Mouse (Mus musculus) adrenal gland, postnatal 14 days (tissue): Measurements from ENCODE around the gene Tuba3a. TPM values are rescaled to one million over a fixed set of nuclear protein-coding genes. Genes with fewer than 3 reads are reported as not detected.

Experiments
- DNase-seq: peaks from one replicate; pipeline ENCODE4 v3.0.0; 2021; ENCODE audit warnings: mixed read lengths
- long read RNA-seq, 2 experiments: library from polyadenylated mRNA; stranded (forward); transcript quantifications; one replicate each; pipeline ENCODE4 v2.0.0; 2021
- total RNA-seq: library from RNA; stranded (reverse); gene quantifications from 2 replicates; pipeline ENCODE4 v1.2.3, GENCODE M21; 2021

Tuba3a gene
- total RNA-seq = not detected in 2 replicates
- long read RNA-seq, experiment 1 = 0 reads
- long read RNA-seq, experiment 2 = 0 reads

GRCm38 (mm10) chr6:125285890-125286289, at the start of gene Tuba3a:
TSS of gene Tuba3a (minus strand) at chr6:125286042.
- no peak for DNase-seq

- DNase-seq = no peak
These were observed 48.5 kb upstream of the Tuba3a start for GRCm38 (mm10) chr6:125334356-125334755.

GRCm38 (mm10) chr6:125333112-125333899, 47.5 kb upstream of the Tuba3a start:
- no peak for DNase-seq

GRCm38 (mm10) chr6:125330626-125331326, 44.9 kb upstream of the Tuba3a start:
- peak; percentile 97 for DNase-seq

- peak; percentile 77 for DNase-seq
These were observed 42.4 kb upstream of the Tuba3a start for GRCm38 (mm10) chr6:125328243-125328642.

- peak; percentile 61 for DNase-seq
These were observed 39.5 kb upstream of the Tuba3a start for GRCm38 (mm10) chr6:125325337-125325736.

GRCm38 (mm10) chr6:125323547-125323946, 37.7 kb upstream of the Tuba3a start:
- DNase-seq = no peak

GRCm38 (mm10) chr6:125322794-125323193, 37.0 kb upstream of the Tuba3a start:
- no peak for DNase-seq

GRCm38 (mm10) chr6:125321114-125321855, 35.4 kb upstream of the Tuba3a start:
- DNase-seq = no peak

- no peak for DNase-seq
These were observed 34.5 kb upstream of the Tuba3a start, which contains the start of gene Scnn1a for GRCm38 (mm10) chr6:125320323-125320722. TSS of gene Scnn1a (plus strand) at chr6:125320659.

GRCm38 (mm10) chr6:125319919-125320296, 34.1 kb upstream of the Tuba3a start:
- no peak for DNase-seq

GRCm38 (mm10) chr6:125318981-125319918, 33.4 kb upstream of the Tuba3a start:
- peak; percentile 81 for DNase-seq

- no peak for DNase-seq
These were observed 31.2 kb upstream of the Tuba3a start for GRCm38 (mm10) chr6:125317077-125317476.

- DNase-seq = no peak
These were observed 28.9 kb upstream of the Tuba3a start for GRCm38 (mm10) chr6:125314746-125315145.

- DNase-seq = no peak
These were observed 28.4 kb upstream of the Tuba3a start for GRCm38 (mm10) chr6:125314231-125314563.

GRCm38 (mm10) chr6:125313546-125314230, 27.8 kb upstream of the Tuba3a start, which contains the start of gene Ltbr:
TSS of gene Ltbr (minus strand) at chr6:125313885.
- peak; percentile 96 for DNase-seq

GRCm38 (mm10) chr6:125312581-125313355, 26.9 kb upstream of the Tuba3a start:
- peak; percentile 49 for DNase-seq

- no peak for DNase-seq
These were observed 26.3 kb upstream of the Tuba3a start for GRCm38 (mm10) chr6:125312171-125312570.

- no peak for DNase-seq
These were observed 23.6 kb upstream of the Tuba3a start for GRCm38 (mm10) chr6:125309406-125309805.

GRCm38 (mm10) chr6:125308921-125309320, 23.1 kb upstream of the Tuba3a start:
- DNase-seq = no peak
